Mouse (Mus musculus) embryonic facial prominence, embryonic 15.5 days (tissue): ENCODE measurements at regions not wholly inside any gene's neighbourhood (a gene's known extent, or its start where the extent isn't known, plus 50 kb on each side); places are given as distances from the start of the nearest gene placed in this dataset.

Experiments used
- ATAC-seq: fragments of 200-750 bp; cut with Nextera tagmentation; 2 replicates; pipeline ENCODE4 v1.8.0; 2017; ENCODE audit warnings: low read depth, moderate TSS enrichment; ENCODE audit not compliant: insufficient number of reproducible peaks, low FRiP score, low TSS enrichment
- H3K27ac ChIP-seq: fragments of 300-500 bp; sonication (generic); replicated peaks from 2 replicates; pipeline ENCODE4 v1.5.1; 2015; ENCODE audit warnings: mild to moderate bottlenecking, inconsistent platforms
- H3K27me3 ChIP-seq: fragments of 300-500 bp; sonication (generic); 2 replicates; pipeline ENCODE4 v1.6.1; 2015; ENCODE audit warnings: inconsistent platforms
- H3K36me3 ChIP-seq: fragments of 300-500 bp; sonication (generic); 2 replicates; pipeline ENCODE4 v1.6.1; 2015; ENCODE audit warnings: mild to moderate bottlenecking, inconsistent platforms
- H3K4me1 ChIP-seq: fragments of 300-500 bp; sonication (generic); 2 replicates; pipeline ENCODE4 v1.6.1; 2015; ENCODE audit warnings: inconsistent platforms
- H3K4me2 ChIP-seq: fragments of 300-500 bp; sonication (generic); replicated peaks from 2 replicates; pipeline ENCODE4 v1.6.1; 2015; ENCODE audit warnings: mild to moderate bottlenecking, inconsistent platforms
- H3K4me3 ChIP-seq: fragments of 300-500 bp; sonication (generic); replicated peaks from 2 replicates; pipeline ENCODE4 v1.5.1; 2015; ENCODE audit warnings: mild to moderate bottlenecking, inconsistent platforms
- H3K9ac ChIP-seq: fragments of 300-500 bp; sonication (generic); 2 replicates; pipeline ENCODE4 v1.6.1; 2015; ENCODE audit warnings: inconsistent platforms
- H3K9me3 ChIP-seq: fragments of 300-500 bp; sonication (generic); replicated peaks from 2 replicates; pipeline ENCODE4 v1.6.1; 2016; ENCODE audit warnings: inconsistent platforms
- WGBS: fragments of 180-500 bp; shearing (Covaris S2); methylation state at CpG from one replicate; pipeline ENCODE4 v1.1.7; 2015; 5-methylcytosine and 5-hydroxymethylcytosine counted together

GRCm38 (mm10) chr3:35208526-35208925 is 545.4 kb upstream of the Atp11b start:
- H3K4me1 ChIP-seq = no peaks in the 10 kb centered on the region
- no peaks in the 10 kb centered on the region for H3K9me3 ChIP-seq
- no peak overlapping the region for H3K9ac ChIP-seq
- H3K27me3 ChIP-seq = no peaks in the 10 kb centered on the region
- no peak for ATAC-seq
- H3K27ac ChIP-seq = no peak overlapping the region
- H3K4me2 ChIP-seq = no peak overlapping the region
- no peak overlapping the region for H3K4me3 ChIP-seq
- H3K36me3 ChIP-seq = no peaks in the 10 kb centered on the region
- WGBS = 76% methylated on average over 5 of the region's 5 CpGs

GRCm38 (mm10) chr3:35219394-35219793 is 534.5 kb upstream of the Atp11b start:
- Histone ChIP-seq H3K9me3 (no peaks in the 10 kb centered on the region), H3K36me3 (no peaks in the 10 kb centered on the region), H3K27me3 (no peaks in the 10 kb centered on the region), H3K9ac (no peak overlapping the region), H3K4me1 (no peaks in the 10 kb centered on the region), H3K4me3 (no peak overlapping the region), H3K27ac (no peak overlapping the region), H3K4me2 (no peak overlapping the region)
- 80% methylated on average over 6 of the region's 6 CpGs for WGBS
- no peak for ATAC-seq

- no peak overlapping the region for H3K4me3 ChIP-seq
- ATAC-seq = no peak
- no peak overlapping the region for H3K4me2 ChIP-seq
- H3K4me1 ChIP-seq = 0 out of 2 replicates have a peak, but pooled peaks cover 6% of the 10 kb centered on the region
- no peaks in the 10 kb centered on the region for H3K9me3 ChIP-seq
- no peaks in the 10 kb centered on the region for H3K36me3 ChIP-seq
- no peak overlapping the region for H3K9ac ChIP-seq
- H3K27ac ChIP-seq = no peak overlapping the region
- H3K27me3 ChIP-seq = no peaks in the 10 kb centered on the region
- WGBS = 61% methylated on average over 3 of the region's 3 CpGs
These were observed 532.7 kb upstream of the Atp11b start for GRCm38 (mm10) chr3:35221183-35221582.

- 78% methylated on average over 2 of the region's 2 CpGs for WGBS
These were observed 531.7 kb upstream of the Atp11b start for GRCm38 (mm10) chr3:35222251-35222650.

GRCm38 (mm10) chr3:35225051-35225701 is 528.7 kb upstream of the Atp11b start:
- no peak; the same call in 1 of the 2 replicates for ATAC-seq
- H3K27ac ChIP-seq = 0 out of 2 replicates have a peak overlapping the region, but pooled peaks have one; percentile 22

More at GRCm38 (mm10) chr3:35222251-35222650, 531.7 kb upstream of the Atp11b start:
- no peak overlapping the region for H3K27ac ChIP-seq
- no peak overlapping the region for H3K4me3 ChIP-seq
- no peak overlapping the region for H3K9ac ChIP-seq
- H3K4me2 ChIP-seq = no peak overlapping the region
- no peaks in the 10 kb centered on the region for H3K9me3 ChIP-seq
- 0 out of 2 replicates have a peak, but pooled peaks cover 6% of the 10 kb centered on the region for H3K4me1 ChIP-seq
- H3K36me3 ChIP-seq = no peaks in the 10 kb centered on the region
- no peaks in the 10 kb centered on the region for H3K27me3 ChIP-seq
- ATAC-seq = no peak

GRCm38 (mm10) chr3:35225774-35226365 is 528.0 kb upstream of the Atp11b start:
- Histone ChIP-seq H3K36me3 (no peaks in the 10 kb centered on the region), H3K27me3 (no peaks in the 10 kb centered on the region), H3K9ac (no peak overlapping the region), H3K4me2 (no peak overlapping the region), H3K27ac (no peak overlapping the region), H3K4me1 (0 out of 2 replicates have a peak, but pooled peaks cover 6% of the 10 kb centered on the region), H3K4me3 (no peak overlapping the region), H3K9me3 (no peaks in the 10 kb centered on the region)
- no peak for ATAC-seq
- WGBS = 42% methylated on average over 3 of the region's 3 CpGs

More at GRCm38 (mm10) chr3:35225051-35225701, 528.7 kb upstream of the Atp11b start:
- Histone ChIP-seq H3K4me1 (0 out of 2 replicates have a peak, but pooled peaks cover 6% of the 10 kb centered on the region), H3K4me3 (0 out of 2 replicates have a peak overlapping the region, but pooled peaks have one; percentile 2), H3K36me3 (no peaks in the 10 kb centered on the region), H3K27me3 (no peaks in the 10 kb centered on the region), H3K9me3 (no peaks in the 10 kb centered on the region), H3K4me2 (peak overlapping the region; percentile 27), H3K9ac (no peak overlapping the region)
- WGBS = 22% methylated on average over 12 of the region's 12 CpGs

GRCm38 (mm10) chr3:35231158-35231928 is 522.6 kb upstream of the Atp11b start:
- H3K27me3 ChIP-seq = no peaks in the 10 kb centered on the region
- ATAC-seq = no peak
- WGBS = 64% methylated on average over 10 of the region's 10 CpGs

GRCm38 (mm10) chr3:35232487-35232886 is 521.4 kb upstream of the Atp11b start:
- no peak for ATAC-seq
- Histone ChIP-seq H3K36me3 (no peaks in the 10 kb centered on the region), H3K9ac (no peak overlapping the region), H3K4me2 (no peak overlapping the region), H3K27me3 (no peaks in the 10 kb centered on the region), H3K4me1 (no peaks in the 10 kb centered on the region), H3K4me3 (no peak overlapping the region), H3K9me3 (no peaks in the 10 kb centered on the region), H3K27ac (no peak overlapping the region)
- WGBS = 59% methylated on average over 1 of the region's 1 CpGs

More at GRCm38 (mm10) chr3:35231158-35231928, 522.6 kb upstream of the Atp11b start:
- Histone ChIP-seq H3K27ac (no peak overlapping the region), H3K9me3 (no peaks in the 10 kb centered on the region), H3K4me2 (no peak overlapping the region), H3K4me3 (no peak overlapping the region), H3K4me1 (no peaks in the 10 kb centered on the region), H3K9ac (no peak overlapping the region), H3K36me3 (no peaks in the 10 kb centered on the region)

GRCm38 (mm10) chr3:35235066-35235465 is 518.8 kb upstream of the Atp11b start:
- Histone ChIP-seq H3K4me1 (no peaks in the 10 kb centered on the region), H3K27ac (no peak overlapping the region), H3K4me3 (no peak overlapping the region), H3K36me3 (no peaks in the 10 kb centered on the region), H3K9me3 (no peaks in the 10 kb centered on the region), H3K9ac (no peak overlapping the region), H3K4me2 (no peak overlapping the region), H3K27me3 (no peaks in the 10 kb centered on the region)
- no peak for ATAC-seq
- 74% methylated on average over 3 of the region's 3 CpGs for WGBS

GRCm38 (mm10) chr3:35235772-35236171 is 518.1 kb upstream of the Atp11b start:
- H3K4me2 ChIP-seq = no peak overlapping the region
- H3K9me3 ChIP-seq = no peaks in the 10 kb centered on the region
- H3K36me3 ChIP-seq = no peaks in the 10 kb centered on the region
- H3K4me3 ChIP-seq = no peak overlapping the region
- no peak for ATAC-seq
- H3K27me3 ChIP-seq = no peaks in the 10 kb centered on the region
- H3K4me1 ChIP-seq = no peaks in the 10 kb centered on the region
- 29% methylated on average over 5 of the region's 5 CpGs for WGBS
- H3K27ac ChIP-seq = no peak overlapping the region
- no peak overlapping the region for H3K9ac ChIP-seq

- Histone ChIP-seq H3K27me3 (no peaks in the 10 kb centered on the region), H3K4me2 (no peak overlapping the region), H3K9me3 (no peaks in the 10 kb centered on the region), H3K4me1 (no peaks in the 10 kb centered on the region), H3K9ac (no peak overlapping the region), H3K27ac (no peak overlapping the region), H3K36me3 (no peaks in the 10 kb centered on the region), H3K4me3 (no peak overlapping the region)
- no peak for ATAC-seq
- WGBS = 84% methylated on average over 6 of the region's 6 CpGs
These were observed 516.6 kb upstream of the Atp11b start for GRCm38 (mm10) chr3:35237342-35237741.
